Mouse (Mus musculus): ENCODE measurements at regions not wholly inside any gene's neighbourhood (a gene's known extent, or its start where the extent isn't known, plus 50 kb on each side); places are given as distances from the start of the nearest gene placed in this dataset.
A peak's percentile ranks its signal among the peaks of the same experiment; 100 is the strongest.

GRCm38 (mm10) chr3:115530441-115530840, 184.4 kb downstream of the S1pr1 start:
- no peaks in the 10 kb centered on the region for H3K27me3 ChIP-seq (ENCODE audit: control insufficient read depth, insufficient read depth, low read length, poor library complexity, severe bottlenecking)
- H3K4me1 ChIP-seq (ENCODE audit: control insufficient read depth, insufficient read depth, low read length), result no peaks in the 10 kb centered on the region
- H3K9ac ChIP-seq (ENCODE audit: low read depth, poor library complexity, severe bottlenecking), result no peak overlapping the region
- no peaks in the 10 kb centered on the region for H3K36me3 ChIP-seq (ENCODE audit: control insufficient read depth, insufficient read depth, low read length, poor library complexity, severe bottlenecking)
- TF ChIP-seq EP300 (IDR thresholded peaks at IDR 0.05; ENCODE audit: insufficient read depth, low read depth, low read length) (no peak), POLR2A (IDR thresholded peaks at IDR 0.05; ENCODE audit: insufficient read depth, low read length) (no peak), CTCF (IDR thresholded peaks at IDR 0.05; ENCODE audit: low read depth, low read length) (no peak)
- H3K27ac ChIP-seq (ENCODE audit: insufficient read depth, low read length), result no peak overlapping the region
- no peaks in the 10 kb centered on the region for H3K9me3 ChIP-seq (replicated peaks; ENCODE audit: control insufficient read depth, insufficient read depth, low read length, poor library complexity, severe bottlenecking)
- no peak overlapping the region for H3K4me3 ChIP-seq (ENCODE audit: low read depth, low read length)

GRCm38 (mm10) chr3:115529918-115530317, 185.0 kb downstream of the S1pr1 start:
- no peak overlapping the region for H3K9ac ChIP-seq (ENCODE audit: low read depth, poor library complexity, severe bottlenecking)
- no peak overlapping the region for H3K4me3 ChIP-seq (ENCODE audit: low read depth, low read length)
- no peaks in the 10 kb centered on the region for H3K27me3 ChIP-seq (ENCODE audit: control insufficient read depth, insufficient read depth, low read length, poor library complexity, severe bottlenecking)
- H3K4me1 ChIP-seq (ENCODE audit: control insufficient read depth, insufficient read depth, low read length), result no peaks in the 10 kb centered on the region
- H3K27ac ChIP-seq (ENCODE audit: insufficient read depth, low read length), result no peak overlapping the region
- H3K36me3 ChIP-seq (ENCODE audit: control insufficient read depth, insufficient read depth, low read length, poor library complexity, severe bottlenecking), result no peaks in the 10 kb centered on the region
- H3K9me3 ChIP-seq (replicated peaks; ENCODE audit: control insufficient read depth, insufficient read depth, low read length, poor library complexity, severe bottlenecking), result no peaks in the 10 kb centered on the region
- TF ChIP-seq CTCF (IDR thresholded peaks at IDR 0.05; ENCODE audit: low read depth, low read length) (peak; percentile 33), POLR2A (IDR thresholded peaks at IDR 0.05; ENCODE audit: insufficient read depth, low read length) (no peak)

GRCm38 (mm10) chr3:115523515-115523914, 191.4 kb downstream of the S1pr1 start:
- Histone ChIP-seq H3K36me3 (ENCODE audit: control insufficient read depth, insufficient read depth, low read length, poor library complexity, severe bottlenecking) (no peaks in the 10 kb centered on the region), H3K4me3 (ENCODE audit: low read depth, low read length) (no peak overlapping the region), H3K27ac (ENCODE audit: insufficient read depth, low read length) (no peak overlapping the region), H3K27me3 (ENCODE audit: control insufficient read depth, insufficient read depth, low read length, poor library complexity, severe bottlenecking) (no peaks in the 10 kb centered on the region), H3K9ac (ENCODE audit: low read depth, poor library complexity, severe bottlenecking) (no peak overlapping the region), H3K9me3 (replicated peaks; ENCODE audit: control insufficient read depth, insufficient read depth, low read length, poor library complexity, severe bottlenecking) (no peaks in the 10 kb centered on the region), H3K4me1 (ENCODE audit: control insufficient read depth, insufficient read depth, low read length) (no peaks in the 10 kb centered on the region)
- TF ChIP-seq EP300 (IDR thresholded peaks at IDR 0.05; ENCODE audit: insufficient read depth, low read depth, low read length), result no peak
- no peak for TF ChIP-seq CTCF (IDR thresholded peaks at IDR 0.05; ENCODE audit: low read depth, low read length)
- no peak for TF ChIP-seq POLR2A (IDR thresholded peaks at IDR 0.05; ENCODE audit: insufficient read depth, low read length)

GRCm38 (mm10) chr3:115515645-115516044, 199.2 kb downstream of the S1pr1 start:
- Histone ChIP-seq H3K27me3 (ENCODE audit: control insufficient read depth, insufficient read depth, low read length, poor library complexity, severe bottlenecking) (no peaks in the 10 kb centered on the region), H3K36me3 (ENCODE audit: control insufficient read depth, insufficient read depth, low read length, poor library complexity, severe bottlenecking) (no peaks in the 10 kb centered on the region), H3K27ac (ENCODE audit: insufficient read depth, low read length) (no peak overlapping the region), H3K4me1 (ENCODE audit: control insufficient read depth, insufficient read depth, low read length) (no peaks in the 10 kb centered on the region), H3K4me3 (ENCODE audit: low read depth, low read length) (no peak overlapping the region), H3K9ac (ENCODE audit: low read depth, poor library complexity, severe bottlenecking) (no peak overlapping the region), H3K9me3 (replicated peaks; ENCODE audit: control insufficient read depth, insufficient read depth, low read length, poor library complexity, severe bottlenecking) (no peaks in the 10 kb centered on the region)
- TF ChIP-seq EP300 (IDR thresholded peaks at IDR 0.05; ENCODE audit: insufficient read depth, low read depth, low read length) (no peak), POLR2A (IDR thresholded peaks at IDR 0.05; ENCODE audit: insufficient read depth, low read length) (no peak), CTCF (IDR thresholded peaks at IDR 0.05; ENCODE audit: low read depth, low read length) (no peak)

GRCm38 (mm10) chr3:115509658-115510057, 205.2 kb downstream of the S1pr1 start:
- Histone ChIP-seq H3K4me3 (ENCODE audit: low read depth, low read length) (no peak overlapping the region), H3K9ac (ENCODE audit: low read depth, poor library complexity, severe bottlenecking) (no peak overlapping the region), H3K27me3 (ENCODE audit: control insufficient read depth, insufficient read depth, low read length, poor library complexity, severe bottlenecking) (no peaks in the 10 kb centered on the region), H3K9me3 (replicated peaks; ENCODE audit: control insufficient read depth, insufficient read depth, low read length, poor library complexity, severe bottlenecking) (no peaks in the 10 kb centered on the region), H3K4me1 (ENCODE audit: control insufficient read depth, insufficient read depth, low read length) (no peaks in the 10 kb centered on the region), H3K27ac (ENCODE audit: insufficient read depth, low read length) (no peak overlapping the region), H3K36me3 (ENCODE audit: control insufficient read depth, insufficient read depth, low read length, poor library complexity, severe bottlenecking) (no peaks in the 10 kb centered on the region)
- TF ChIP-seq POLR2A (IDR thresholded peaks at IDR 0.05; ENCODE audit: insufficient read depth, low read length), result no peak
- TF ChIP-seq EP300 (IDR thresholded peaks at IDR 0.05; ENCODE audit: insufficient read depth, low read depth, low read length), result no peak
- no peak for TF ChIP-seq CTCF (IDR thresholded peaks at IDR 0.05; ENCODE audit: low read depth, low read length)

- Histone ChIP-seq H3K4me1 (ENCODE audit: control insufficient read depth, insufficient read depth, low read length) (no peaks in the 10 kb centered on the region), H3K9ac (ENCODE audit: low read depth, poor library complexity, severe bottlenecking) (no peak overlapping the region), H3K27me3 (ENCODE audit: control insufficient read depth, insufficient read depth, low read length, poor library complexity, severe bottlenecking) (no peaks in the 10 kb centered on the region), H3K36me3 (ENCODE audit: control insufficient read depth, insufficient read depth, low read length, poor library complexity, severe bottlenecking) (no peaks in the 10 kb centered on the region), H3K4me3 (ENCODE audit: low read depth, low read length) (no peak overlapping the region), H3K27ac (ENCODE audit: insufficient read depth, low read length) (no peak overlapping the region), H3K9me3 (replicated peaks; ENCODE audit: control insufficient read depth, insufficient read depth, low read length, poor library complexity, severe bottlenecking) (no peaks in the 10 kb centered on the region)
- TF ChIP-seq POLR2A (IDR thresholded peaks at IDR 0.05; ENCODE audit: insufficient read depth, low read length), result no peak
- no peak for TF ChIP-seq CTCF (IDR thresholded peaks at IDR 0.05; ENCODE audit: low read depth, low read length)
- TF ChIP-seq EP300 (IDR thresholded peaks at IDR 0.05; ENCODE audit: insufficient read depth, low read depth, low read length), result no peak
Observed at GRCm38 (mm10) chr3:115497420-115497819, 217.5 kb downstream of the S1pr1 start.

Data from ES-Bruce4 (cell line).